Mouse (Mus musculus) adrenal gland, adult 18-20 months (tissue): ENCODE measurements around the gene Tbxa2r. TPM values are rescaled to one million over a fixed set of nuclear protein-coding genes. Genes with fewer than 3 reads are reported as not detected.

Source experiments
- total RNA-seq, 2 experiments: library from RNA; stranded (reverse); gene quantifications; 1 replicate in 1 of 2; 2 replicates in 1 of 2; pipeline ENCODE4 v1.2.3; 2021

Gene Tbxa2r
- total RNA-seq, 2 experiments from 2014 or later: 23.3 to 29.2 TPM

Other genes starting within 250 kb of the Tbxa2r start
- gene Creb3l3, start 229.9 kb upstream of the Tbxa2r start, total RNA-seq: 1 to 10 TPM in 1 of 2 experiments, under 1 TPM in 1; 0.93 to 1.3 TPM
- 100 to 1,000 TPM; 165 to 179 TPM for gene Map2k2, start 222.8 kb upstream of the Tbxa2r start, total RNA-seq
- 10 to 100 TPM; 65.3 to 84.8 TPM for gene Zbtb7a, start 193.5 kb upstream of the Tbxa2r start, total RNA-seq
- 10 to 100 TPM; 27.3 to 29.7 TPM for gene Pias4, start 160.8 kb upstream of the Tbxa2r start, total RNA-seq
- 1,000 to 10,000 TPM; 1,443 to 1,598 TPM for gene Eef2, start 152.1 kb upstream of the Tbxa2r start, total RNA-seq
- 10 to 100 TPM; 63.4 to 74.2 TPM for gene Dapk3, start 145.7 kb upstream of the Tbxa2r start, total RNA-seq
- gene 4930442H23Rik, start 144.9 kb upstream of the Tbxa2r start, total RNA-seq: not detected
- not detected for gene Nmrk2, start 126.7 kb upstream of the Tbxa2r start, total RNA-seq
- gene Atcay, start 97.9 kb upstream of the Tbxa2r start, total RNA-seq: 1 to 10 TPM; 2.7 to 3.5 TPM
- 10 to 100 TPM; 16.2 to 17.6 TPM for gene Zfr2, start 95.6 kb upstream of the Tbxa2r start, total RNA-seq
- 1 to 10 TPM in 1 of 2 experiments, under 1 TPM in 1; 0.76 to 1.7 TPM for gene Matk, start 75.8 kb upstream of the Tbxa2r start, total RNA-seq
- 100 to 1,000 TPM; 105 to 111 TPM for gene Mrpl54, start 61.8 kb upstream of the Tbxa2r start, total RNA-seq
- 100 to 1,000 TPM; 104 to 123 TPM for gene Apba3, start 61.8 kb upstream of the Tbxa2r start, total RNA-seq
- gene Tjp3, start 37.1 kb upstream of the Tbxa2r start, total RNA-seq: 1 to 10 TPM; 1.1 to 1.6 TPM
- 10 to 100 TPM; 37.6 to 40.4 TPM for gene Pip5k1c, start 35.8 kb upstream of the Tbxa2r start, total RNA-seq
- gene Cactin, start 7.6 kb upstream of the Tbxa2r start, total RNA-seq: 10 to 100 TPM; 34.3 to 40.9 TPM
- 1 to 10 TPM; 4.5 to 6.7 TPM for gene Gipc3, start 14.5 kb downstream of the Tbxa2r start, total RNA-seq
- gene Hmg20b, start 21.7 kb downstream of the Tbxa2r start, total RNA-seq: 10 to 100 TPM; 86.5 to 92.7 TPM
- gene Mfsd12, start 28.8 kb downstream of the Tbxa2r start, total RNA-seq: 10 to 100 TPM; 16.0 to 29.6 TPM
- gene 4930404N11Rik, start 37.1 kb downstream of the Tbxa2r start, total RNA-seq: 1 to 10 TPM; 1.3 to 4.5 TPM
- 10 to 100 TPM; 35.1 to 35.2 TPM for gene Fzr1, start 49.8 kb downstream of the Tbxa2r start, total RNA-seq
- 10 to 100 TPM; 49.1 to 50.5 TPM for gene Dohh, start 55.7 kb downstream of the Tbxa2r start, total RNA-seq
- 1 to 10 TPM; 1.5 to 1.9 TPM for gene Gm48551, start 55.7 kb downstream of the Tbxa2r start, total RNA-seq
- 1 to 10 TPM; 1.4 to 2.6 TPM for gene Gm48552, start 60.3 kb downstream of the Tbxa2r start, total RNA-seq
- gene Smim24, start 64.3 kb downstream of the Tbxa2r start, total RNA-seq: 1 to 10 TPM; 1.1 to 1.2 TPM
- 10 to 100 TPM; 69.1 to 78.7 TPM for gene Nfic, start 126.9 kb downstream of the Tbxa2r start, total RNA-seq
- under 1 TPM; 0.42 to 0.50 TPM for gene Celf5, start 154.0 kb downstream of the Tbxa2r start, total RNA-seq
- 100 to 1,000 TPM; 106 to 118 TPM for gene Ncln, start 167.7 kb downstream of the Tbxa2r start, total RNA-seq
- 1 to 10 TPM; 1.3 to 1.4 TPM for gene S1pr4, start 171.4 kb downstream of the Tbxa2r start, total RNA-seq
- gene Gna15, start 195.5 kb downstream of the Tbxa2r start, total RNA-seq: 1 to 10 TPM; 1.7 to 2.6 TPM
- 10 to 100 TPM; 81.7 to 83.4 TPM for gene Gna11, start 216.5 kb downstream of the Tbxa2r start, total RNA-seq
- 1,000 to 10,000 TPM in 1 of 2 experiments, 100 to 1,000 TPM in 1; 911 to 1,138 TPM for gene Aes, start 230.8 kb downstream of the Tbxa2r start, total RNA-seq
- 10 to 100 TPM; 58.2 to 65.6 TPM for gene Tle2, start 245.8 kb downstream of the Tbxa2r start, total RNA-seq